Mouse (Mus musculus) CH12F3 (cell line): ENCODE measurements around the gene Mcf2l.

ENCODE experiments used
- in situ Hi-C: fragments of 300-500 bp; cut with MboI; formaldehyde crosslinking; loops from 2 replicates; pipeline ENCODE4 v1.14.3; 2020; ENCODE audit warnings: low sequenced_read_pairs

Mcf2l gene

DNA sequence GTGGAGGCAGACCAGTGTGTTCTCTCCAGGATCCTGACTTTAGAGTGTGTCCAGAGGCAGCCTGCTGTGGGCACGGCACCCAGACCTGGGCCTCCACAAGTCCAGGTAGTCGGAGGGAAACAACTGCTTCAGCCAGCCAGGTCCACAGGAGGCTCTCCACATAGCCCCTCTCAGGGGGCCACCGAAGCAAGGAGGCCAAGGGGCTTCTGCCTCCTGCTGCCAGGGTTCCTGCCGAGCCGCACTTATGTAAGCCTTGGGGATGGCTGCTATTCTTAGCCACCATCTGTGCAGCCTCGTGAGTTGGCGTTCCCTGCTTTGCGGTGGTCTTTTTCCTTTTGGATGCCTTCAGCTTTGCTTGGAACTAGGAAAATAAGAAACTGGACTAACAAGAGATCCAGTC is 114.0 kb downstream of the Mcf2l start:
- in situ Hi-C loops, result no loop called here

DNA sequence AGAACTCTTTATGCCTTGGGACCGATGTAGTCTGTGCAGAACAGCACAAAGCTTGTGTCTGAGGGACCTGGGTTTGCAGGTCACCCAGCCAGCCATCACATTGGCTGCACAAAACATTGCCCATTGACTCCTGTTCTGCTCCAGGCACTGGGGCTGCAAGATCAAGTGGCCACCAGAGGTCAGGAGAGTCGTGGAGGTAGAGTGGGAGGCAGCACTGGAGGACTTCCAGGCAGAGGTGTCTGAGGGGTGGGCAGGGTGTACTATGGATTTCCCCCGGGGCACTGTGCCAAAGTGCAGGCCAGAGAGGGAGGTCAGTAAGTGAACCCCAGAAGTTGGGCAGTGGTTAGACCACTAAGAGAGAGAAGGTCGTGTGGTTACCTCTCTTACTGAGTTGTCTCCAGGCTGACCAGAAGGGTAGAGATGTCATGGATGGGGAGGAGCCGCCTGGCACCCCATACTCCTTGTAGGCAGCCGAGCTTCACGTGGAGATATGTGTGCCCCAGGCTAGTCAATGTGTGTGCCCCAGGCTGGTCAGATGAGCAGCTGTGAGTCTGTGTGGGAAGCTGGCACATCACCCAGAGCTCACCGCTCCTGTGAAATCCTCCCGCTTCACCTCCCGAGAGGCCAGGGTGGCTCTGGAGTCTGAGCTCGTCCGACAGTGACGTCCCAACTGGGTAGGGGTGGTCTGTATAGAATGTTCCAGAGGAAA is 115.3 kb downstream of the Mcf2l start:
- in situ Hi-C loops, result no loop called here

DNA sequence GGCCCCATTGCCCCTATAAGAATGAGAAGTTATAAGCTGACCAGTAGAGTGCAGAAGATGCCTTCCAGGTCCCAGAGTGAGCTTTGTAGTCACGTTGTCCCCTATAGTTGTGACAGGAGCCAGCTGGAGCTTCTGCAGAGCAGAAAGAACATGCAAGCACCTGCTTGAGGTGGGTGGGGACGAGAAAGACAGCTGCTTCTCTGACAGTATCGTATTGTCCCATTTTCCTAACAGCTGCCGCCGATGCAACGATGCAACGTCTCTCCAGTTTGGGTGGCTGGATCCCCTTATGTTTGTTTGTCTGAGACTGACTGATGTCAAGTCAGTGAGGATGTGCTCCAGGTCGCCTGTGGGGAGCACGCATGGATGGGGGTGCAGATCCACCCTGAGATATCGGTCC is 117.8 kb downstream of the Mcf2l start:
- in situ Hi-C loops, result no loop called here

DNA sequence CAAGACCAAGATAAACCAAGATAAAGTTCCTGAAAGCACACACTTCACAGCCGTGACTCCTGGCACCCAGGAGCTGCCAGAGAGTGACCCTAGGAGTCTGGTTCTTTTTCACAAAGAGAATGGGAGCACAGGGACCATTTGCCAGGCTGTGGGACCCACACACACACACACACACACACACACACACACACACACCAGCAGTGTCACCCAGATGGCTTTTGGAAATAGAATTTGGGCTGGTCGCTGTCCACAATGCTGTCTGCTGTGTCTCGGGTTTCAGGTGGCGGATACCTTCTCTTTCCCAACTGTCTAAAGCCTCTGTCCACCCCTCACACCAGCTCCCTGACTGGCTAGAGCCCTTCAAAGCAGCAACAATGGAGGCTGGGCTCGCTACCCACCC is 120.9 kb downstream of the Mcf2l start:
- in situ Hi-C loops, result no loop called here

DNA sequence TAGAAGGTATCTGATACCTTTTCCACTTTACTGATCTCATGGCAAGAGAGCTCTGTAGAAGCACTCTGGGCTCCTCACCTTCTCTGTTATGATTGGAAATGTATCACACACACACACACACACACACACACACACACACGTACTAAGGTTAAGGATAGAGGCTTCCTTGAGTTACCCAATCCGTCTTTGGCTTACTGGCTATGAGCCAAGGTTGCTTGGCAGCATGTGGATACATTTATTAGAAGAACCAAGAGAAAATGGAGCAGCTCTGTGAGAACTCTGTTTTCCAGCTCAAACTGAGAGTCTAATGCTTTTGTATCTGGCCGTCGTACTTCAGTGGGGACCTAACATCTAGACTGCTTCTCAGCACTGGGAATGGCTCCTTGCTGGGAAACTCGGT is 121.9 kb downstream of the Mcf2l start:
- in situ Hi-C loops, result no loop called here

DNA sequence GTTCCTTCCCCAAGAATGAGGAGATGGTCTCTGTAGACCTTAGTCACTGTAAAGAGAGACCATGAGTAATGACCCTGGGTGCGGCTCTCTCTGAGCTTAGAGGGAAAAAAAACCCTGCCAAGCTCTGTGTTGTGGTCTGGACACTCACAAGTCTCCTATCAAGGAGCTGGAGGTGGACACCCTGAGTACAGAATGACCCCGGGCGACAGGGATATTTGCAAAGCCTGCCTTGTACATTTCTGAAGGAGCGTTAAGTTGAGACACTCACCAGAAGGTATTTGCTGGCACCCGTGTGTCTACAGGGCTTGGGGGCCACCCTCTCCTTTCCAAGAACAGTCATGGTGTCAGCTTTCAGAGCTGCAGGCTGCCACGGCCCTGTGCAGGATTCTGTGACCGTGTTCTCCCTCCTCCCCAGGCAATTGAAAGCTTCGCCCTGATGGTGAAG is 123.2 kb downstream of the Mcf2l start:
- in situ Hi-C loops, result no loop called here

DNA sequence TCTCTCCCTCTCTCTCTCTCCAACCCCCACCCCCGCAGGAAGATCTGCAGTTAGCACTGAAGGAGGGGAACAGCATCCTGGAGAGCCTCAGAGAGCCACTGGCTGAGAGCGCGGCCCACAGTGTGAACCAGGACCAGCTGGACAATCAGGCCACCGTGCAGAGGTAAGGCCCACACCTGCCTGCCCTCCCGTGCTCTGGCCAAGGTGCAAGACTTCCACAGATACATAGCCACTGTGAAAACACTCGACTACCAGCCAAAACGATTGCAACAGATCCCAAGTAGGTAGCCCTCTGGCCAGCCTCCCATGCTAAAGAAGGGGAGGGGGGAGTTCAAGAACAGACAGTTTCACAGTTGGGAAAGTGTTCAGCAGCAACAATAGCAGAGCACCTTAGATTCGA is 124.7 kb downstream of the Mcf2l start:
- in situ Hi-C loops, result no loop called here

DNA sequence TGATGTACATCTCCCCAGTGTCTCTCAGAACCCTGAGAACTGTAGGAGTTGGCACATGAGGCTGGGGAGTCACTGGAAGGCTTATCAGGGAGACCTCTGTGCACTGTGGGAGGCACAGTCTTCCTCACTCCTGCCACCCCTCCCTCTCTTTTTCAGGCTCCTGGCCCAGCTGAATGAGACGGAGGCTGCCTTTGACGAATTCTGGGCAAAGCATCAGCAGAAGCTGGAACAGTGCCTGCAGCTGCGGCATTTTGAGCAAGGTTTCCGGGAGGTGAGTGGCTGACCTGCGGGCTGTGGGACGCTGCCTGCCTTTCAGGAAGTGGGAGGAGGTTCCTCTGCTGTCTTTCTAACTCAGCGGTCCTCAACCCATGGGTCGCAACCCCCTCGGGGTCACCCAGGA is 126.2 kb downstream of the Mcf2l start:
- in situ Hi-C loops, result no loop called here

DNA sequence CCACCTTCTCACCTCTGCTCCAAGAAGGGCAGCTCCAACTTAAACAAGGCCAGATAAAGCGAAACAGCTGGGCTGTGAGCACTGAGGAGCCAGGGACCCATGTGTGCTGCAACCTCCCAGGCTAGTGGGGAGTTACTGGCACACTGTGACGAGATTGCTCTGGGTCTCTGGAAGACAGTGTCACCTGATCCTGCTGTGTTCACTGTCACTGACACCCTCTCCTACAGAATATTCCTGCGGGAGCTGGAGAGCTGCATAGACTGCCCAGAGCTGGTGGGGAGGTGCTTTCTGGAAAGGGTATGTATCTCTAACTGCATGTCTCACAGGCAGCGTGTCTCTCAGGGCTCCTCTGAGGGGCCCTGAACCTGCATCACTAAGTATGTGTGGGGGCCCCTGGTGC is 133.9 kb downstream of the Mcf2l start:
- in situ Hi-C loops, result no loop called here

DNA sequence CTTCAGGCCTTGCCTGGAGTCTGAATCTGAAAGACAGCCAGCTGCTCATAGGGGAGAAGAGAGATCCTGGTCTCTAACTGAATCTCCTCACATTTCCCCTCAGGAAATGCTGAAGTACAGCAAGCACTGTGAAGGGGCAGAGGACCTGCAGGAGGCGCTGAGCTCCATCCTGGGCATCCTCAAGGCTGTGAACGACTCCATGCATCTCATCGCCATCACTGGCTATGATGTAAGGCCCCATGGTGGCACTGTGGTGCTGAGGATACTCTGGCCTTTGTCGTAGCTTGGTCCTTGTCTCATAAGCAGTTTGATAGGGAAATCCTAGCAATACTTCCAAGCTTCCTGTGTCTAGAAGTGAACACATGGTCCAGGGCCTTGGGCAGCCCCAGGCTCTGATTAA is 136.7 kb downstream of the Mcf2l start:
- in situ Hi-C loops, result no loop called here

DNA sequence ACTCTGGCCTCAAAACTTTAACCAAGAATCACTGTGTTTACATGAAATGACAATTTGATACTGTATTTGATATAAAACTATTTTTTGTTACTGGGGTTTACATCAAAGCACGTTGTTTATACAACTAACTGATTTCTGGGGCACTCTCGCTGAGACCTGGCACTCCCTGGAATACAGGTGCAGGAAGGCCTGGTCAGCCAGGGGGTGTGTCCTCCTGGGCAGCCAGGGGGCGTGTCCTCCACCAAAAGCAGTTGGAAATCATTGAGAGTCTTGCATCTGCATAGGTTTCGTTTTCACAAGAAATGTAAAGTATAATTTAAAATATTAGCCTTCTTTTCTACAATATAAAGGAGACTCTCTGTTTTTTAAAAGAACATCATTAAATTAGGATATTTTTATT is 146.0 kb downstream of the Mcf2l start:
- in situ Hi-C loops, result no loop called here

DNA sequence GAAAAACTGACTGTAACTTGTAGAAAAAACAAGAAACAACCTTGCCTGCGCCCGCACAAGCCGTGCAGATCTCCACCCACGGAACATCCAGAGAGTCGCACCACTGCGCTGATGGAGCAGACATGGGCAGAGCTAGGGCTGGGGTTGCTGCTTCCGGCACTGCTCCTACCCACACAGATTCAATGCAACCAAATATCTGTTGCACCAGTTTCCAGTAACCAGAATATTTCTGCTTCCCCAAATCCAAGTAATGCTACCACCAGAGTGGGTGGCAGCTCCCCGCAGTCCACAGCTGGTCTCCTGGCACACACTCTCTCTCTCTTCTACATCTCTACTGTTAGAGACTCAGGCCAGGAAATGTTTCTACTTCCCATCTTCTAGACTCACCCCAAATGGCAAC is 148.2 kb downstream of the Mcf2l start:
- in situ Hi-C loops, result no loop called here

DNA sequence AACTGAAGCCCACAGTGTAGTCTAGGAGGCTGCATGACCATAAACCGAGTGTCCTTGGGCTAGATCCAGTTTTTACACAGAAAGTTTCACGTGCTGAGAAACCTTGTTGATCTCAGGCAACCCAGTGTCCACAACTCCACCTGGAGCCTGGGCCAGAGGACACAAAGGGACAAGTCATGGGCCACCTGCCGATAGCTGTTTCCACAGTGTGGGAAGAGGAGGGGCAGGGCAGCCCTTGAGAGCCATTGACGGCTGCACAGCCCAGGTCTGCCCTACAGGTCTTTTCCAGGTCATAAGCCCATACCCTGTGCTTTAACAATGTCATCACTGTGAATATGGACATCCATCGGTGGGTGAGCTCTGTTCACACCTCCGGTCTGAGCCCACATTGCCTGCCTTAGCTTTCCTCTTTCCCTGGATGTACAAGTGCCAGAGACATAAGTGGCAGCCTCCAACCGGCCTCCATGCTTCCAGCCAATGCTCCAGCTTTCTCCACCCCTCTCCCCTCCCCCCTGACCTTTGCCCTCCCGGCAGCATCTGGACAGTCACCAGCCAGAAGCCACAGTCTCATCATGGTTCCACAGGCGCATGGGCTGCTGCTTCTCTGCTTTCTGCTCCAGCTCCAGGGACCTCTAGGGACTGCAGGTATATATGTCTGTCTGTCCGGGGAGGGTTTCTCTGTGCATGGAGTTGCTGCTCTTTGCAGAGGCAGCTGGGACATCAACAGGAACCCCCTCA is 152.1 kb downstream of the Mcf2l start, which contains the start of gene F7:
F7 (plus strand) TSS at position 548 of the 738 bp plus-strand sequence.
- in situ Hi-C loops, result no loop called here

DNA sequence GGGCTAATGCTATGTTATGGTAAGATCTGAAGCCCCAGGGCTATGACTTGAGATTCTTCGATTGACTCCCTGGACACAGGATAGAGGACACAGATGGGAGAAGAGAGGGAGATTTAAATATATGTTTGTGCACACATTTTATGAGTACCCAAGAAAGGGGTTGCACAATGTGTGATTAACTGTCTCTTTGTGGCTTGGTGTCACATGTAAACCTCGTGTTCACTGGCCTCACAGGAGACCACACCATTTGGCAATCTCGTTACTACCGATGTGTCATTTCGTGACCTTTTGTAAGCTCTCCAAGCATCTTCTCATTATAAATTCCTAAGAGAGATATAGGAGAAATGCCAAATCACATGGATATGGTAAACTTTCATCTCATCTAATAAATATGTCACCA is 154.0 kb downstream of the Mcf2l start:
- in situ Hi-C loops, result no loop called here

DNA sequence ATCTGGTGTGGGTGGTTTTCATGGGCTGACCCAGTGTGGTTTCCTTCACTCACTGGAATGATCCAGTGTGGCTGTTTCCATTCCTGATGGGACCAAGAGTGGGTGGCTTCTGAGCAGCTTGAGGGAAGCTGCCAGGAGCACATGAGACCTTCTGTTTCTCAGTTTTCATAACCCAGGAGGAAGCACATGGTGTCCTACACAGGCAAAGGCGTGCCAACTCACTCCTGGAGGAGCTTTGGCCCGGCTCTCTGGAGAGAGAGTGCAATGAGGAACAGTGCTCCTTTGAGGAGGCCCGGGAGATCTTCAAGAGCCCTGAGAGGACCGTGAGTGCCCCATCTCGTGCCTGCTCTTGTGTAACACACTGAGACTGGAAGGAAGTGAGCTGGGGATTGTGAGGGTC is 154.9 kb downstream of the Mcf2l start:
- in situ Hi-C loops, result no loop called here

DNA sequence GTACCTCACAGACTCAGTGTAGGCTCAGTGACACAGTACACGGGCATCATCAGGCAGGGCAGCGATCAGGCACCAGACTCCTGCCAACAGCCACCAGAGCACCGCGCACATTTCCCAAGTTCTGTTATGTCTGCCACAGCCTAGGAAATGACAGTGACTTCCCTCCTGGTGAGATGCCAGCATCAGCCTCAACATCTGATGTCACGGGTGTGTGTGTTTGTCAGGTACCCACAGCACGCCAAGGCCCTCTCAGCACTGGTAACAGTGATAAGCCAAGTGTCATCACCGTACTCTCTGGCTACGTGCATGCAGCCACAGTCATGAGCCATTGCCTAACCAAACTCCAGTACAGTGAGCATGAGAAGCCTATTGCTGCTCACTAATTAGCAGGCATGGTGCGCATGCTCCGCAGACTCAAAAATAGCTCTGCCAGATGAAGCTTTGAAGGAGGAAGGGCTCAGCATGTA is 162.8 kb downstream of the Mcf2l start:
- in situ Hi-C loops, result no loop called here

DNA sequence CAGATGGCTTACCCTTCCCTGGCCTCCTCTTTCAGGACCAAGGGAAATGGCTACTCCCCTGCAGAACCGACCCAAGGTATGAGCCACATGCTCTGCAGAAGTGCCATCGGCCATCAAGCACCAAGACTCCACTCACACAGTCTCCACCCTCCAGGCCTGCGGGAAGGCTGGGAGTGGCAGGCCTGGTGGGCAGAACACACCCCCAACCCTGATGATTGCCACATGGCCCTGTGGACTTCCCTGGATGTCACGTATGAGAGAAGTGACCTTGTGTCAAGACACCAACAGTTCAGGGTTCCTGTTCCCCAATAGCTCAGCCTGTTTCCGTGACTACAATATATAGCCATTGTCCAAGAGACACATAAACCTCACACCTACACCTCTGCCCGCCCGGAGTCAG is 163.4 kb downstream of the Mcf2l start, which contains the start of gene F10:
F10 (plus strand) TSS at position 294 of the 400 bp plus-strand sequence.
- in situ Hi-C loops, result no loop called here

DNA sequence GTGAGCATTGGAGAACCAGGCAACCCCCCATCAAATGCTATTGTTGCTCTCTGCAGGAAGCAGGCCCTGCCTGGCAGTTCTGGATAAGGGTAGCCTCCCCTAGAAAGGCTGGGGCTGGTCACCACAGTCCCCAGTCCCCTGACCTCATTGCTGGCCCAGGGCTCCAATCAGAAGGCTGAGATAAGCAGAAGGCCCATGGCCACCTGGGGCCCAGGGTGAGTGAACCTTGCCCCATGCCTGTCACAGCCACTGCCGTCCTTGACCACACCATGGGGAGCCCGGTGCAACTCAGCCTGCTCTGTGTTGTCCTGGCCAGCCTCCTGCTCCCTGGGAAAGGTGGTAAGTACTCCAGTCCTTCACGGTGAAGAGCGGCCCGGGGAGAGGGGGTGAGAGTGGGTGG is 164.0 kb downstream of the Mcf2l start:
- in situ Hi-C loops, result no loop called here

DNA sequence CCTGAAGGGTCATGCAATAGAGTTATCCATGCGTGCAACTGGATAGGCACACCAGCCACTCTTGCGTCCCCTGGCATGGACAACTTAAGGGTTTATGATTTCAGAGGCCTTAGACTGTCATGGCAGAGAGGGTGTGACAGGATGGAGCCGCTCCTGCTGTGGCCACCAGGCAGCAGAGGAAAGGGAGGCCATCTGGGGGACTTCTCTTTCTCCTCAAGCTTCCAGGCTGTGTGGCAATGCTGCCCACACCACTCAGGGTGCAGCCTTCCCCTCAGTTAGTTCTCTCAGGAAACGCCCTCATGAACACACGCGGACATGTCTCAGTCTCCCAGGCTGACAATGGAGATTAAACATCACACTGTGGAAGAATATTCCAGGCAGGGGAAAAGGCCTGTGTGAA is 165.4 kb downstream of the Mcf2l start:
- in situ Hi-C loops, result no loop called here

DNA sequence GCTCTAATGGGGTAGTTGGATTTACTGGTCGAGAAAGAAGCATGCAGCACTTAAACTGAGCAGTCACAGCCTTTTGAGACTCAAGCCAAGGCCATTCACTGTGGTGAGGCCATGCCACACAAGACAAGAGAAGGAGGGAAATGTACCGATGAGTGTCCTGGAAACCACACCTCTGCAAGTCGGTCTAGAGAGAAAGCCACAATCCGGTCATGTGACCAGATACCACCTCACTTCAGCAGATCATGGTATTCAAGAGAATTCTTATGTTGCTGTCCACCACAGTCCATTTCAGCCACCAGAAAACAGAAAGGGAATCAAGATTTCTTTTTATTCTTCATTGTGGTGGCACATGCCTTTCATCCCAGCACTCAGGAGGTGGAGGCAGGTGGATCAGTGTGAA is 167.9 kb downstream of the Mcf2l start:
- in situ Hi-C loops, result no loop called here

DNA sequence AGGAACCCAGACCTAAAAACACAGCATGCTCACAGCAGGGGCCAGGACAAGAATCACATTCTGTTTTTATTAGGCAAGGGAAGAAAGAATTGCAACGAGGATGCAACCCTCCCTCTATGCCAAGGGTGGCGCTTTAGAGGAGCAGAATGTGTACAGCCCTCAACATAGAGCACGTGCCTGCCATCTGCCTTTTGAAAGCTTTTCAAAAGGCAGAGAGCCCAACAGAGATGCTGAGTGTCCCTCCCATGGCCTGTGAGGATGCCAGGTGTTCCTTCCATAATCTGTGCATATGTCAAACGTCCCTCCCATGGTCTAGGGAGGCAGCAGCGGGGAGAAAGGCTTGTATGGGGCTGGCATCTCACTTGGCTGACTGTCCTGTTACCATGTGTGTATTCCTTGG is 174.0 kb downstream of the Mcf2l start:
- in situ Hi-C loops, result no loop called here

DNA sequence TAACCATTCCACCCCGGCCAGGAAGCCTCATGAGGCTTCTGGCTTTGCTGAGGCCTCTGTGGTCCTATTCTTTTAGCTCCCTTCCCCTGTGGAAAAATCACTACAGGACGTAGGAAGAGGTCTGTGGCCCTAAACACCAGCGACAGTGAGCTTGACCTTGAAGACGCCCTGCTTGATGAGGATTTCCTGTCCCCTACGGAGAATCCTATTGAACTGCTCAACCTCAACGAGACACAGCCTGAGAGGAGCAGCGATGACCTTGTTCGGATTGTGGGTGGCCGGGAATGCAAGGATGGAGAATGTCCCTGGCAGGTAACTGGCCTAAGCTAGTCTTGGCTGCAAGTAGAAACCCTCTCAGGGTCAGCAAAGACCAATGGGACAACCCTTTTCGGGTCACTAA is 176.9 kb downstream of the Mcf2l start:
- in situ Hi-C loops, result no loop called here
